In the genomic region with DNA sequence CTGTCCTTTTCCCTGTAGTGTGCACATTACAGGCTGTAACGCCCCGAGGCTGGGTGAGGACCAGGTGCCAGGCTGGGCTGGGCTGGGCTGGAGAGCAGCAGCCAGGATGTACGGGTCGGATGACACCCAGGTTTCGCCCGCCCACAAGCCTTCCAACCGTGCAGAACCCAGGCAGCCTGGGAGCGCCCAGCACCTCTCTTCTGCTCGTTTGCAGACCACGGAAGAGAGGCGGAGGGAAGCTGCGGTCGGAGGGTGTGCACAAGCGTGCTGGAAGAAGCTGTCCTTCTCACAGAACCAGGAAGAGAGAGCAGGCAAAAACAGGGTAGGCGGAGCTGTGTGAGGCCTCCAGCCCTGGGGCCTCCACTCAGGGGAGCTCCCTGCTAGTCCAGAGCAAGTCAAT, we compare ENCODE assay signal across 8 mouse cellular contexts. TPM values are rescaled to one million over a fixed set of nuclear protein-coding genes. Genes with fewer than 3 reads are reported as not detected.
DNase-seq lines count a peak whose midpoint lies in the region; ATAC-seq and TF ChIP-seq lines count a peak whose summit lies in the region.

No protein-coding gene starts in this region.

- ATAC-seq in embryonic facial prominence, embryonic 15.5 days (ENCODE audit: insufficient number of reproducible peaks, low FRiP score, low TSS enrichment, low read depth): peak; percentile 61
- ATAC-seq in heart, embryonic 15.5 days (replicated peaks; ENCODE audit: insufficient number of reproducible peaks, insufficient read depth, low FRiP score, low read depth): peak; percentile 13
- ATAC-seq in megakaryocyte, adult 5-6 weeks (ENCODE audit: poor library complexity, severe bottlenecking): peak; percentile 68

- DNase-seq in testis, postnatal 10 days (ENCODE audit: low spot score): no peak
- DNase-seq in kidney, postnatal 10 days: peak; percentile 76
- peak; percentile 95 for DNase-seq in splenic B cell, adult 2 months (ENCODE audit: low read depth, low spot score)
- DNase-seq in cerebellum, adult 11 months: no peak

- no peak for TF ChIP-seq CTCF in testis, adult 2 months (IDR thresholded peaks at IDR 0.05; ENCODE audit: control insufficient read depth, insufficient read depth, insufficient replicate concordance, low read depth, low read length)

- no peaks in the 10 kb centered on the region for H3K36me3 ChIP-seq in testis, adult 2 months (ENCODE audit: control insufficient read depth, insufficient read depth, low read length)
- 0 out of 2 replicates have a peak, but pooled peaks cover 8% of the 10 kb centered on the region for H3K36me3 ChIP-seq in embryonic facial prominence, embryonic 15.5 days
- H3K36me3 ChIP-seq in heart, embryonic 15.5 days: no peaks in the 10 kb centered on the region
- no peaks in the 10 kb centered on the region for H3K36me3 ChIP-seq in splenic B cell, adult 2 months (ENCODE audit: control insufficient read depth, insufficient read depth, low read length, poor library complexity, severe bottlenecking)

- no peak overlapping the region for H3K4me3 ChIP-seq in testis, adult 2 months (ENCODE audit: control insufficient read depth, low read depth, low read length)
- H3K4me3 ChIP-seq in embryonic facial prominence, embryonic 15.5 days (replicated peaks): peak overlapping the region; percentile 24
- H3K4me3 ChIP-seq in heart, embryonic 15.5 days: peak overlapping the region; percentile 23

- H3K27me3 ChIP-seq in testis, adult 2 months (ENCODE audit: control insufficient read depth, insufficient read depth, low read length): no peaks in the 10 kb centered on the region
- no peaks in the 10 kb centered on the region for H3K27me3 ChIP-seq in embryonic facial prominence, embryonic 15.5 days
- no peaks in the 10 kb centered on the region for H3K27me3 ChIP-seq in heart, embryonic 15.5 days
- no peaks in the 10 kb centered on the region for H3K27me3 ChIP-seq in splenic B cell, adult 2 months (ENCODE audit: control insufficient read depth, insufficient read depth, low read length, poor library complexity, severe bottlenecking)

- H3K27ac ChIP-seq in testis, adult 2 months (ENCODE audit: control insufficient read depth, insufficient read depth, low read depth, low read length): 0 out of 2 replicates have a peak overlapping the region, but pooled peaks have one; percentile 37
- H3K27ac ChIP-seq in embryonic facial prominence, embryonic 15.5 days (replicated peaks): peak overlapping the region; percentile 92
- peak overlapping the region; percentile 94 for H3K27ac ChIP-seq in heart, embryonic 15.5 days

- peak overlapping the region; percentile 47 for H3K4me2 ChIP-seq in embryonic facial prominence, embryonic 15.5 days (replicated peaks)
- H3K4me2 ChIP-seq in heart, embryonic 15.5 days: peak overlapping the region; percentile 54

- H3K4me1 ChIP-seq in testis, adult 2 months (ENCODE audit: control insufficient read depth, insufficient read depth, low read length): peaks cover 14% of the 10 kb centered on the region
- peaks cover 77% of the 10 kb centered on the region for H3K4me1 ChIP-seq in embryonic facial prominence, embryonic 15.5 days
- H3K4me1 ChIP-seq in heart, embryonic 15.5 days (replicated peaks): peaks cover 81% of the 10 kb centered on the region

- no peak for TF ChIP-seq POLR2A in testis, adult 2 months (IDR thresholded peaks at IDR 0.05; ENCODE audit: control insufficient read depth, low read depth, low read length)

- 5% methylated on average over 15 of the region's 15 CpGs for WGBS in embryonic facial prominence, embryonic 15.5 days
- WGBS in heart, embryonic 15.5 days: 10% methylated on average over 15 of the region's 15 CpGs

- H3K9ac ChIP-seq in embryonic facial prominence, embryonic 15.5 days: no peak overlapping the region
- peak overlapping the region; percentile 41 for H3K9ac ChIP-seq in heart, embryonic 15.5 days

- no peaks in the 10 kb centered on the region for H3K9me3 ChIP-seq in embryonic facial prominence, embryonic 15.5 days (replicated peaks)
- no peaks in the 10 kb centered on the region for H3K9me3 ChIP-seq in heart, embryonic 15.5 days (replicated peaks)

RNA-seq across cellular contexts. Expression of gene Csk, which starts 13.0 kb away (rescaled TPM):
- 13.4 and 13.9 TPM in 2 replicates for polyA plus RNA-seq in testis, adult 2 months (2012; rRNA removed)
- 35.9 and 36.1 TPM in 2 replicates for polyA plus RNA-seq in embryonic facial prominence, embryonic 15.5 days (2015; fragmentation: Nextera tagmentation; extraction: Ambion mirVana)
- 14.6 and 20.6 TPM in 2 replicates for polyA plus RNA-seq in heart, embryonic 15.5 days (2015; fragmentation: Nextera tagmentation; extraction: Ambion mirVana)
- 88.6 and 96.7 TPM in 2 replicates for total RNA-seq in megakaryocyte, adult 5-6 weeks (2015)
- total RNA-seq in megakaryocyte, adult 5-6 weeks (2017): 230 and 282 TPM in 2 replicates

RNA-seq across cellular contexts. Expression of gene Lman1l, which starts 19.8 kb away (rescaled TPM):
- polyA plus RNA-seq in testis, adult 2 months (2012; rRNA removed): 0.06 TPM in 1 of 2 replicates, not detected in the other
- not detected in 2 replicates for polyA plus RNA-seq in embryonic facial prominence, embryonic 15.5 days (2015; fragmentation: Nextera tagmentation; extraction: Ambion mirVana)
- not detected in 2 replicates for polyA plus RNA-seq in heart, embryonic 15.5 days (2015; fragmentation: Nextera tagmentation; extraction: Ambion mirVana)
- not detected in 2 replicates for total RNA-seq in megakaryocyte, adult 5-6 weeks (2015)
- not detected in 2 replicates for total RNA-seq in megakaryocyte, adult 5-6 weeks (2017)

RNA-seq across cellular contexts. Expression of gene Cplx3, which starts 34.3 kb away (rescaled TPM):
- polyA plus RNA-seq in testis, adult 2 months (2012; rRNA removed): 0.16 TPM in 1 of 2 replicates, not detected in the other
- polyA plus RNA-seq in embryonic facial prominence, embryonic 15.5 days (2015; fragmentation: Nextera tagmentation; extraction: Ambion mirVana): not detected in 2 replicates
- polyA plus RNA-seq in heart, embryonic 15.5 days (2015; fragmentation: Nextera tagmentation; extraction: Ambion mirVana): not detected in 2 replicates
- not detected in 2 replicates for total RNA-seq in megakaryocyte, adult 5-6 weeks (2015)
- total RNA-seq in megakaryocyte, adult 5-6 weeks (2017): not detected in 2 replicates

RNA-seq across cellular contexts. Expression of gene Cyp1a2, which starts 43.1 kb away (rescaled TPM):
- 0.16 and 0.38 TPM in 2 replicates for polyA plus RNA-seq in testis, adult 2 months (2012; rRNA removed)
- not detected in 2 replicates for polyA plus RNA-seq in embryonic facial prominence, embryonic 15.5 days (2015; fragmentation: Nextera tagmentation; extraction: Ambion mirVana)
- not detected in 2 replicates for polyA plus RNA-seq in heart, embryonic 15.5 days (2015; fragmentation: Nextera tagmentation; extraction: Ambion mirVana)
- not detected in 2 replicates for total RNA-seq in megakaryocyte, adult 5-6 weeks (2015)
- total RNA-seq in megakaryocyte, adult 5-6 weeks (2017): not detected in 2 replicates

RNA-seq across cellular contexts. Expression of gene Cyp1a1, which starts 47.3 kb away (rescaled TPM):
- 0.09 and 0.11 TPM in 2 replicates for polyA plus RNA-seq in testis, adult 2 months (2012; rRNA removed)
- polyA plus RNA-seq in embryonic facial prominence, embryonic 15.5 days (2015; fragmentation: Nextera tagmentation; extraction: Ambion mirVana): 0.43 and 0.53 TPM in 2 replicates
- polyA plus RNA-seq in heart, embryonic 15.5 days (2015; fragmentation: Nextera tagmentation; extraction: Ambion mirVana): not detected in 2 replicates
- total RNA-seq in megakaryocyte, adult 5-6 weeks (2015): not detected in 2 replicates
- not detected in 2 replicates for total RNA-seq in megakaryocyte, adult 5-6 weeks (2017)

Comparison
In these comparisons a context has a peak if more than half of its experiments do, and no peak if none do; other contexts are left out.
1. H3K27ac ChIP-seq: peak in every context shown above with its lines; median percentile 94 in heart, embryonic 15.5 days; 92 in embryonic facial prominence, embryonic 15.5 days; 37 in testis, adult 2 months.
2. DNase-seq: peak in kidney, postnatal 10 days (single experiment) and splenic B cell, adult 2 months (single experiment); none in testis, postnatal 10 days (single experiment) and cerebellum, adult 11 months (single experiment).
3. ATAC-seq: peak in every context shown above with its lines; median percentile 68 in megakaryocyte, adult 5-6 weeks; 61 in embryonic facial prominence, embryonic 15.5 days; 13 in heart, embryonic 15.5 days.